Mouse (Mus musculus) midbrain, embryonic 16.5 days (tissue): ENCODE measurements around the gene 1810013L24Rik. TPM values are rescaled to one million over a fixed set of nuclear protein-coding genes. Genes with fewer than 3 reads are reported as not detected.
"Not testable (repeated sequence)": the region's sequence is repeated elsewhere in the genome, so short reads cannot be mapped to it uniquely, and the experiment has no call there.

ENCODE experiments used
- ATAC-seq: fragments of 200-750 bp; cut with Nextera tagmentation; 2 replicates; pipeline ENCODE4 v1.8.0; 2017; ENCODE audit warnings: moderate TSS enrichment
- H3K27ac ChIP-seq: fragments of 300-500 bp; sonication (generic); 2 replicates; pipeline ENCODE4 v1.5.1; 2014; ENCODE audit warnings: mild to moderate bottlenecking, low read length, mixed read lengths
- H3K27me3 ChIP-seq: fragments of 300-500 bp; sonication (generic); 2 replicates; pipeline ENCODE4 v1.6.1; 2014; ENCODE audit warnings: low read depth, low read length, mixed read lengths; ENCODE audit not compliant: control insufficient read depth, insufficient read depth
- H3K36me3 ChIP-seq: fragments of 300-500 bp; sonication (generic); 2 replicates; pipeline ENCODE4 v1.6.1; 2014; ENCODE audit warnings: mild to moderate bottlenecking, low read length, moderate library complexity, mixed read lengths; ENCODE audit not compliant: control insufficient read depth, insufficient read depth
- H3K4me1 ChIP-seq: fragments of 300-500 bp; sonication (generic); 2 replicates; pipeline ENCODE4 v1.6.1; 2014; ENCODE audit warnings: mild to moderate bottlenecking, low read length, mixed read lengths; ENCODE audit not compliant: control insufficient read depth, insufficient read depth
- H3K4me2 ChIP-seq: fragments of 300-500 bp; sonication (generic); 2 replicates; pipeline ENCODE4 v1.6.1; 2014; ENCODE audit warnings: mild to moderate bottlenecking, low read length, mixed read lengths
- H3K4me3 ChIP-seq: fragments of 300-500 bp; sonication (generic); 2 replicates; pipeline ENCODE4 v1.5.1; 2014; ENCODE audit warnings: low read depth, mild to moderate bottlenecking, low read length, moderate library complexity, mixed read lengths
- H3K9ac ChIP-seq: fragments of 300-500 bp; sonication (generic); 2 replicates; pipeline ENCODE4 v1.6.1; 2014; ENCODE audit warnings: low read depth, low read length, mixed read lengths
- H3K9me3 ChIP-seq: fragments of 300-500 bp; sonication (generic); replicated peaks from 2 replicates; pipeline ENCODE4 v1.6.1; 2014; ENCODE audit warnings: mild to moderate bottlenecking, low read length, mixed read lengths; ENCODE audit not compliant: control insufficient read depth, poor library complexity, severe bottlenecking
- WGBS: fragments of 180-500 bp; shearing (Covaris S2); extraction: QIAGEN DNeasy Blood & Tissue Kit; methylation state at CpG from one replicate; pipeline ENCODE4 v1.1.7; 2014; 5-methylcytosine and 5-hydroxymethylcytosine counted together
- polyA plus RNA-seq: library from polyadenylated mRNA; unstranded; fragments of >200 nt; fragmentation: Nextera tagmentation; extraction: Ambion mirVana; gene quantifications from 2 replicates; pipeline ENCODE4 v1.2.1, GENCODE M21; 2015

1810013L24Rik gene
- polyA plus RNA-seq, 1 experiment from 2014 or later, result 26.0 TPM

DNA sequence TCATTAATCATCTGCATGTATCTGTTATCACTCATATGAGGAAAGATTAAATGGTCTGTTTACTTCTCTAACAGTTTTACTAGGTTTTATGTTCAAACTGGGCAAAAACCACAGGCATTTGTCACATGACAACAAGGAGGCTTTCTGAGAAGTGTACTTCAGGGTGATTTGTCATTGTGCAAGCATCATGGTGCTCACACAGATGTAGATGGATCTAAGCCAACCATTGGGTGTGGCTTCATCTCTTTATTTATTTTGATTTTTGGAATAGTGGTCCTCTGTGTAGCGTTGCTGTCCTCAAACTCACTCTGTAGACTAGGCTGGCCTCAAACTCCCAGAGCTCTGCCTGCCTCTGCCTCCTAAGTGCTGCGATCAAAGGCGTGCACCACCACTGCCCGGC lies 65.4 kb downstream of the 1810013L24Rik start:
- no peak for ATAC-seq
- peaks cover 3% of the 10 kb centered on the region; the same call in 1 of the 2 replicates for H3K4me1 ChIP-seq
- H3K9me3 ChIP-seq, result no peaks in the 10 kb centered on the region
- H3K4me2 ChIP-seq, result no peak overlapping the region
- no peak overlapping the region for H3K27ac ChIP-seq
- H3K9ac ChIP-seq, result no peak overlapping the region
- H3K36me3 ChIP-seq, result no peaks in the 10 kb centered on the region
- WGBS, result 96% methylated on average over 4 of the region's 4 CpGs
- H3K27me3 ChIP-seq, result no peaks in the 10 kb centered on the region
- no peak overlapping the region for H3K4me3 ChIP-seq

- H3K4me1 ChIP-seq, H3K9ac ChIP-seq, H3K27ac ChIP-seq, H3K9me3 ChIP-seq, H3K27me3 ChIP-seq, H3K4me2 ChIP-seq, ATAC-seq, H3K4me3 ChIP-seq, H3K36me3 ChIP-seq: not testable (repeated sequence)
- 25% methylated on average over 2 of the region's 2 CpGs for WGBS
These were observed 76.2 kb downstream of the 1810013L24Rik start for GRCm38 (mm10) chr16:8906115-8906514.

Other genes with a start within 250 kb of the 1810013L24Rik start
- 33.7 and 41.0 TPM in 2 replicates for gene Pmm2, start 192.4 kb upstream of the 1810013L24Rik start, polyA plus RNA-seq
- gene Tmem186, start 192.4 kb upstream of the 1810013L24Rik start, polyA plus RNA-seq, result 23.3 and 24.6 TPM in 2 replicates
- gene Carhsp1, start 157.9 kb upstream of the 1810013L24Rik start, polyA plus RNA-seq, result 157 and 181 TPM in 2 replicates
- gene Gm5767, start 149.3 kb upstream of the 1810013L24Rik start, polyA plus RNA-seq, result not detected in 2 replicates
- 26.5 and 31.2 TPM in 2 replicates for gene Usp7, start 37.8 kb upstream of the 1810013L24Rik start, polyA plus RNA-seq